Mouse (Mus musculus): ENCODE results near the gene Alx3. TPM values are rescaled to one million over a fixed set of nuclear protein-coding genes. Genes with fewer than 3 reads are reported as not detected.
"Not testable (repeated sequence)": the region's sequence is repeated elsewhere in the genome, so short reads cannot be mapped to it uniquely, and the experiment has no call there.

Alx3 gene
- polyA plus RNA-seq, 1 experiment from 2014 or later, result 1.4 TPM

DNA sequence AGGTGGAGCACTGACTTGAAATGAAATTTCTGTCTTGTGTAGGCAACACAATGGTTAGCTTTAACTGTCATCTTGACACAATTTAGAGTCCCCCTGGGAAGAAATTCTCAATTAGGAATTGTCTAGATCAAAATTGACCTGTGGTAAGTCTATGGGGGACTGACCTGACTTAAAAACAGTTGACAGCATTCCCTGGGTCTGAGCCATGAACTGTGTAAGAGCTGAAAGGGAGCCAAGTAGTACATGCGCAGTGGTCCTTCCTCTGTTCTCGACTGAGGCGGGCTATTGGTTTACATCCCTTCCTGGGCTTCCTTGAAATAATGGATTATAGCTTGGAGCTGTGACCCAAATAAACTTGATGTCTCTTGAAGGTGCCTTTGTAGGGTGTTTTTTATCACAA, 52.1 kb downstream of the Alx3 start:
- Histone ChIP-seq H3K27me3 (replicated peaks) (no peaks in the 10 kb centered on the region; the same call in 1 of the 2 replicates), H3K4me1 (replicated peaks) (no peaks in the 10 kb centered on the region)
- WGBS, result 90% methylated on average over 3 of the region's 3 CpGs

DNA sequence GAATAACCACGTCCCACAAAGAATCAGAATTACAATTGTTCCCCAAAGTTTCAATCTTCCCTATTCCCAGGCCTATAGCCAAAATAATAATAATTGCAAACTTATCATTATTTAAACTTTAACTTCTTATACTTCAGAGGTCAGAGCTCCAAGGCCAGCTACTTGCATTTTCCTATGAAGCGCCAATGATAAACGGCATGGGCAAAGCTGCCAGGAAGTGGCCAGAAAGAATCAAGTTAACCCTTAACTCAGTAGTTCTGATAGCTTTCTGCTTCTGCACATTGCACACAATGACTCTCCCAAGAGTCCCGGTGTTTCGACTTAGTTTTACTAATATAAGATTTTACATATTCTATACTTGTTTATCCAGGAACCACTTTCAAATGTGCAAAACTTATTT, 55.4 kb downstream of the Alx3 start:
- not testable (repeated sequence) for ATAC-seq (ENCODE audit: insufficient number of reproducible peaks, low FRiP score); H3K9me3 ChIP-seq (replicated peaks); H3K9ac ChIP-seq; H3K36me3 ChIP-seq; H3K27ac ChIP-seq (ENCODE audit: poor library complexity, severe bottlenecking); H3K4me1 ChIP-seq (replicated peaks); H3K4me3 ChIP-seq; H3K27me3 ChIP-seq (replicated peaks); H3K4me2 ChIP-seq
- 57% methylated on average over 5 of the region's 5 CpGs for WGBS

More for the DNA sequence above, 52.1 kb downstream of the Alx3 start:
- no peak for ATAC-seq (ENCODE audit: insufficient number of reproducible peaks, low FRiP score)
- H3K9ac ChIP-seq, result no peak overlapping the region
- no peak overlapping the region for H3K27ac ChIP-seq (ENCODE audit: poor library complexity, severe bottlenecking)
- H3K4me3 ChIP-seq, result no peak overlapping the region
- H3K9me3 ChIP-seq (replicated peaks), result no peaks in the 10 kb centered on the region; the same call in 1 of the 2 replicates
- no peak overlapping the region for H3K4me2 ChIP-seq
- H3K36me3 ChIP-seq, result no peaks in the 10 kb centered on the region

DNA sequence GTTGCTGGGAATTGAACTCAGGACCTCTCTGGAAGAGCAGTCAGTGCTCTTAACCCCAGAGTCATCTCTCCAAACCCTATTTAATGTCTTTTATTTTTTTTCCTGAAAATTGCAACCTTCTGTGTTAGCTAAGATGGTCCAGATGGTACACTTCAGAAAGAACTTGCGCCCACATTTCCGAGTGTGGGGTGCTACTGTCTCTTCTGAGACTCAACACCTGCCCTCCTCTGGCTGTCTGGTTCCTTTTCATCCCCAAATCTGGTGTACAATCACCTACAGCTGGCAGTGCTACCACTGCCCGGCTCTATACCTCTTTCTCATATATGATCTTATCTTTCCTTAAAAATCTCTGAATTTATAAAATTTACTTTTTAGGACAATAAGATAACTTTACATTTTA, 58.1 kb downstream of the Alx3 start:
- H3K9ac ChIP-seq, result no peak overlapping the region
- no peak overlapping the region for H3K27ac ChIP-seq (ENCODE audit: poor library complexity, severe bottlenecking)
- 0 out of 2 replicates have a peak, but pooled peaks cover 2% of the 10 kb centered on the region for H3K36me3 ChIP-seq
- 89% methylated on average over 3 of the region's 3 CpGs for WGBS
- ATAC-seq (ENCODE audit: insufficient number of reproducible peaks, low FRiP score), result no peak
- no peaks in the 10 kb centered on the region; the same call in 1 of the 2 replicates for H3K27me3 ChIP-seq (replicated peaks)
- H3K4me2 ChIP-seq, result no peak overlapping the region
- H3K4me1 ChIP-seq (replicated peaks), result no peaks in the 10 kb centered on the region
- H3K4me3 ChIP-seq, result no peak overlapping the region
- no peaks in the 10 kb centered on the region for H3K9me3 ChIP-seq (replicated peaks)

DNA sequence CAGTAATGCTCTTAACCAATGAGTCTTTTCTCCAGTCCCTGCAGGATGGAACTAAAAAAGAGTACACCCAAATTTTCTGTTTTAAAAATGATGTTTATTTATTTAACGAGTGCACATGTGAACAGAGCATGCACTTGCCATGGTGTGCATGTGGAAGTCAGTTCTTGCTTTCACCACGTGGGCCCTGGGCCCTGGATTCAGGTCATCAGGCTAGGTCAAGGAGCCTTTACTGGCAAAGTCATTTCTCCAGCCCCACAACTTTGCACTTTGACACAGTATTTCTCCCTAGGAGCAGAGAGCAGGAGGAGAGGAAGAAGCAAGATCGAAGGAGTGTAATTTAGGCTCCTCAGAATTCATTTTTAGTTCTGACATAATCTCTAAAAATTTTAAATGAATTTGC, 60.0 kb downstream of the Alx3 start:
- H3K9ac ChIP-seq, result no peak overlapping the region
- no peak for ATAC-seq (ENCODE audit: insufficient number of reproducible peaks, low FRiP score)
- H3K36me3 ChIP-seq, result peaks cover 14% of the 10 kb centered on the region
- no peaks in the 10 kb centered on the region for H3K9me3 ChIP-seq (replicated peaks)
- H3K4me1 ChIP-seq (replicated peaks), result no peaks in the 10 kb centered on the region
- H3K4me2 ChIP-seq, result no peak overlapping the region
- 74% methylated on average over 3 of the region's 3 CpGs for WGBS
- H3K27me3 ChIP-seq (replicated peaks), result no peaks in the 10 kb centered on the region; the same call in 1 of the 2 replicates
- H3K4me3 ChIP-seq, result no peak overlapping the region
- H3K27ac ChIP-seq (ENCODE audit: poor library complexity, severe bottlenecking), result no peak overlapping the region

Other genes with a start within 250 kb of the Alx3 start
- 0.12 and 0.15 TPM in 2 replicates for gene Kcnc4, start 135.5 kb upstream of the Alx3 start, polyA plus RNA-seq (2016; fragmentation: Nextera tagmentation; extraction: Ambion mirVana)
- gene Slc6a17, start 77.0 kb upstream of the Alx3 start, polyA plus RNA-seq (2016; fragmentation: Nextera tagmentation; extraction: Ambion mirVana), result 3.9 and 4.6 TPM in 2 replicates
- not detected in 2 replicates for gene Ubl4b, start 40.0 kb upstream of the Alx3 start, polyA plus RNA-seq (2016; fragmentation: Nextera tagmentation; extraction: Ambion mirVana)
- gene Gm10961, start 36.3 kb downstream of the Alx3 start, polyA plus RNA-seq (2016; fragmentation: Nextera tagmentation; extraction: Ambion mirVana), result not detected in 2 replicates
- gene Strip1, start 36.7 kb downstream of the Alx3 start, polyA plus RNA-seq (2016; fragmentation: Nextera tagmentation; extraction: Ambion mirVana), result 43.6 and 44.6 TPM in 2 replicates
- 69.3 and 74.0 TPM in 2 replicates for gene Ahcyl1, start 101.5 kb downstream of the Alx3 start, polyA plus RNA-seq (2016; fragmentation: Nextera tagmentation; extraction: Ambion mirVana)
- gene Csf1, start 165.4 kb downstream of the Alx3 start, polyA plus RNA-seq (2016; fragmentation: Nextera tagmentation; extraction: Ambion mirVana), result 12.7 and 12.8 TPM in 2 replicates